Mouse (Mus musculus): ENCODE data around the gene Ndrg3. TPM values are rescaled to one million over a fixed set of nuclear protein-coding genes. Genes with fewer than 3 reads are reported as not detected.

Gene Ndrg3
- polyA plus RNA-seq, 1 experiment from 2014 or later, result 34.4 TPM

- Histone ChIP-seq H3K4me2 (peak overlapping the region; percentile 44), H3K9me3 (replicated peaks; ENCODE audit: control insufficient read depth, low read length) (peaks cover 7% of the 10 kb centered on the region), H3K36me3 (ENCODE audit: control insufficient read depth, insufficient read depth, low read length) (peaks cover 69% of the 10 kb centered on the region), H3K9ac (ENCODE audit: low read depth, low read length) (peak overlapping the region; percentile 35; the same call in 1 of the 2 replicates), H3K4me3 (ENCODE audit: low read depth, low read length) (no peak overlapping the region), H3K27me3 (ENCODE audit: control insufficient read depth, insufficient read depth, low read length) (no peaks in the 10 kb centered on the region), H3K4me1 (ENCODE audit: control insufficient read depth, insufficient read depth, low read length) (peaks cover 11% of the 10 kb centered on the region), H3K27ac (ENCODE audit: low read depth, low read length) (peak overlapping the region; percentile 63)
- no peak for ATAC-seq (replicated peaks; ENCODE audit: insufficient number of reproducible peaks, low FRiP score, low TSS enrichment)
- 84% methylated on average over 4 of the region's 4 CpGs for WGBS (ENCODE audit: insufficient replicate concordance)
Observed at GRCm38 (mm10) chr2:157028261-157028660, 36.4 kb upstream of the Ndrg3 start.

GRCm38 (mm10) chr2:157027106-157028008 is 35.5 kb upstream of the Ndrg3 start:
- Histone ChIP-seq H3K9me3 (replicated peaks; ENCODE audit: control insufficient read depth, low read length) (peaks cover 7% of the 10 kb centered on the region), H3K27ac (ENCODE audit: low read depth, low read length) (peak overlapping the region; percentile 70), H3K27me3 (ENCODE audit: control insufficient read depth, insufficient read depth, low read length) (no peaks in the 10 kb centered on the region), H3K36me3 (ENCODE audit: control insufficient read depth, insufficient read depth, low read length) (peaks cover 67% of the 10 kb centered on the region), H3K4me3 (ENCODE audit: low read depth, low read length) (peak overlapping the region; percentile 19; the same call in 1 of the 2 replicates), H3K4me1 (ENCODE audit: control insufficient read depth, insufficient read depth, low read length) (peaks cover 11% of the 10 kb centered on the region), H3K9ac (ENCODE audit: low read depth, low read length) (no peak overlapping the region; the same call in 1 of the 2 replicates), H3K4me2 (peak overlapping the region; percentile 44)
- ATAC-seq (replicated peaks; ENCODE audit: insufficient number of reproducible peaks, low FRiP score, low TSS enrichment), result peak; percentile 58
- 62% methylated on average over 21 of the region's 21 CpGs for WGBS (ENCODE audit: insufficient replicate concordance)

DNA sequence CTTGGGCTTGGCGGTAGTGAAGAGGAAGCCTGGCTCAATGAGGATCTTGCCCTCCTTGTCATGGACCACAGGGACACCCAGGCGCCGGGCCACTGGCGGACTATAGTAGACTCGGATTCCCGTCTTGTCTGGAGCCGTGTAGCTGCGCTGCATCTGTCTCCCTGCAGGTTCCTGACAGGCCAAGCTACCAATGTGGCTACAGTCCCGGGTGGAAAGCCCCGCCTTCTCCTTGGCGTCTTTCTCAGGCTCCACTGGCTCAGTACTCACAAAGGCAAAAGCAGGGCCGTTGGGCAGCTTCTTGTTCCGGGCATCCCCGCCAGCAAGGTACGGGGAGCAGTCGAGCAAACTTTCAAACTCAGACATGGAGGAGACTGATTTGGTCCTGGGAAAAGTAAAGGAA is 29.3 kb upstream of the Ndrg3 start:
- Histone ChIP-seq H3K4me2 (no peak overlapping the region), H3K9ac (ENCODE audit: low read depth, low read length) (no peak overlapping the region), H3K27ac (ENCODE audit: low read depth, low read length) (no peak overlapping the region), H3K36me3 (ENCODE audit: control insufficient read depth, insufficient read depth, low read length) (peaks cover 56% of the 10 kb centered on the region), H3K4me3 (ENCODE audit: low read depth, low read length) (no peak overlapping the region), H3K27me3 (ENCODE audit: control insufficient read depth, insufficient read depth, low read length) (no peaks in the 10 kb centered on the region), H3K9me3 (replicated peaks; ENCODE audit: control insufficient read depth, low read length) (peaks cover 7% of the 10 kb centered on the region), H3K4me1 (ENCODE audit: control insufficient read depth, insufficient read depth, low read length) (no peaks in the 10 kb centered on the region)
- 92% methylated on average over 16 of the region's 16 CpGs for WGBS (ENCODE audit: insufficient replicate concordance)
- ATAC-seq (replicated peaks; ENCODE audit: insufficient number of reproducible peaks, low FRiP score, low TSS enrichment), result no peak

GRCm38 (mm10) chr2:157019228-157019627 is 27.4 kb upstream of the Ndrg3 start:
- H3K36me3 ChIP-seq (ENCODE audit: control insufficient read depth, insufficient read depth, low read length), result peaks cover 44% of the 10 kb centered on the region
- H3K4me3 ChIP-seq (ENCODE audit: low read depth, low read length), result no peak overlapping the region
- no peaks in the 10 kb centered on the region for H3K9me3 ChIP-seq (replicated peaks; ENCODE audit: control insufficient read depth, low read length)
- H3K27me3 ChIP-seq (ENCODE audit: control insufficient read depth, insufficient read depth, low read length), result no peaks in the 10 kb centered on the region
- WGBS (ENCODE audit: insufficient replicate concordance), result 91% methylated on average over 4 of the region's 4 CpGs
- H3K4me2 ChIP-seq, result no peak overlapping the region
- no peak overlapping the region for H3K9ac ChIP-seq (ENCODE audit: low read depth, low read length)
- no peaks in the 10 kb centered on the region for H3K4me1 ChIP-seq (ENCODE audit: control insufficient read depth, insufficient read depth, low read length)
- no peak for ATAC-seq (replicated peaks; ENCODE audit: insufficient number of reproducible peaks, low FRiP score, low TSS enrichment)
- no peak overlapping the region for H3K27ac ChIP-seq (ENCODE audit: low read depth, low read length)

DNA sequence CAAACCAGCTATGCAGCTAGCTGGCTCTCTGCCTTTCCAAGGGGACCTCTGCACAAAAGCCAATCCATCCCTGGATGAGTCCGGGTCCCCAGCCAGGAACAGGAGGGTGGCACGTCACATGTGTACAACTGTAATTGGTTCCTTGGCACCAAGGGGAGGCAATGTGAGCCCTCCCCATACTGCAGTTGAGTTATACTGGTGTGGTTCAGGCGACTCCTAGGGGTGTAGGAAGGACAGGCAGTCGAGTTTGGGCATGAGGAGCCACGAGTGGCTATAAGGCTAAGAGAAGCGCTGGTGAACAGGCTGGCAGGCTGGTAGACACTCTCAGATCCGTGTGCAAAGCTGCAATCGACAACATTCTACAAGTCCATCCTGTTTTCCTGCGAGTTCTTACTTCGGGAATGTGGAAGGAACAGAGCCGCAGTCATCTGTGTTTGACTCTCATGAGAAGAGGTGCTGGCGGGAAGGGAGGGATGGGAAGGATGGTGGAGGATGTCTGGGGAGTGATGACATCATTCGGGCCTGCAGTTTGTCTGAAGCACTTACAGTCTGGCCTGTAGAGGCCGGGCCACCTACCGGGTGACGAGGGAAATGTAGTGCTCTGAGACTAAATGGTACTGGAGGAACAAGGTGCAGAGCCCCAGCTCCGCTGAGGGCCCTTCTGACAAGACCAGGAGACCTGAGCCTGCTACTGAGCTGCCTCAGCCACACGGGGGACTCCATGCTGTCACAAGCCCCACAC is 24.8 kb upstream of the Ndrg3 start:
- H3K36me3 ChIP-seq (ENCODE audit: control insufficient read depth, insufficient read depth, low read length), result peaks cover 28% of the 10 kb centered on the region
- H3K4me1 ChIP-seq (ENCODE audit: control insufficient read depth, insufficient read depth, low read length), result no peaks in the 10 kb centered on the region
- H3K9ac ChIP-seq (ENCODE audit: low read depth, low read length), result no peak overlapping the region
- peak; percentile 71; the same call in 1 of the 2 replicates for ATAC-seq (replicated peaks; ENCODE audit: insufficient number of reproducible peaks, low FRiP score, low TSS enrichment)
- WGBS (ENCODE audit: insufficient replicate concordance), result 53% methylated on average over 18 of the region's 18 CpGs
- H3K27me3 ChIP-seq (ENCODE audit: control insufficient read depth, insufficient read depth, low read length), result no peaks in the 10 kb centered on the region
- no peaks in the 10 kb centered on the region for H3K9me3 ChIP-seq (replicated peaks; ENCODE audit: control insufficient read depth, low read length)
- no peak overlapping the region for H3K4me2 ChIP-seq
- no peak overlapping the region for H3K27ac ChIP-seq (ENCODE audit: low read depth, low read length)
- H3K4me3 ChIP-seq (ENCODE audit: low read depth, low read length), result no peak overlapping the region

DNA sequence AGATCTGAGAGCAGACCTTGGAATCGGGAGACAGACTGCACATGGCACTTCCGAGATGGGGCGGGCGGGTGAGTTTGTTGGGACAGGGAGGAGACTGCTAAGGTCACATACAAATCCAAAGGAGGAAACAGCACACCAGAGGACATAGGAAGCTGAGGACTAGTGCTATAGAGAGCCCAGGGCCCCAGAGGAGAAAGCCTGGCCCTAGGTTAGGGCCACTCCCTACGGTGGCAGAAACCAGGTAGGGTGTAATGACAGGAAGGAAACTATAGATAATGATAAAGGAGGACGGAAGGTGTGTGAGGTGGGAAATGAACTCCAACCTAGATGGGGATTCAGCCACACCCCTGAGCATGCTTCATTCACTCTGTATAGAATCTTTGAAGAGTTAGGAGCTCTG is 20.5 kb upstream of the Ndrg3 start:
- Histone ChIP-seq H3K27me3 (ENCODE audit: control insufficient read depth, insufficient read depth, low read length) (no peaks in the 10 kb centered on the region), H3K4me3 (ENCODE audit: low read depth, low read length) (no peak overlapping the region), H3K27ac (ENCODE audit: low read depth, low read length) (no peak overlapping the region), H3K4me1 (ENCODE audit: control insufficient read depth, insufficient read depth, low read length) (peaks cover 8% of the 10 kb centered on the region; the same call in 1 of the 2 replicates), H3K9me3 (replicated peaks; ENCODE audit: control insufficient read depth, low read length) (no peaks in the 10 kb centered on the region), H3K9ac (ENCODE audit: low read depth, low read length) (no peak overlapping the region), H3K36me3 (ENCODE audit: control insufficient read depth, insufficient read depth, low read length) (peaks cover 2% of the 10 kb centered on the region; the same call in 1 of the 2 replicates), H3K4me2 (no peak overlapping the region)
- ATAC-seq (replicated peaks; ENCODE audit: insufficient number of reproducible peaks, low FRiP score, low TSS enrichment), result no peak
- WGBS (ENCODE audit: insufficient replicate concordance), result 75% methylated on average over 6 of the region's 6 CpGs

DNA sequence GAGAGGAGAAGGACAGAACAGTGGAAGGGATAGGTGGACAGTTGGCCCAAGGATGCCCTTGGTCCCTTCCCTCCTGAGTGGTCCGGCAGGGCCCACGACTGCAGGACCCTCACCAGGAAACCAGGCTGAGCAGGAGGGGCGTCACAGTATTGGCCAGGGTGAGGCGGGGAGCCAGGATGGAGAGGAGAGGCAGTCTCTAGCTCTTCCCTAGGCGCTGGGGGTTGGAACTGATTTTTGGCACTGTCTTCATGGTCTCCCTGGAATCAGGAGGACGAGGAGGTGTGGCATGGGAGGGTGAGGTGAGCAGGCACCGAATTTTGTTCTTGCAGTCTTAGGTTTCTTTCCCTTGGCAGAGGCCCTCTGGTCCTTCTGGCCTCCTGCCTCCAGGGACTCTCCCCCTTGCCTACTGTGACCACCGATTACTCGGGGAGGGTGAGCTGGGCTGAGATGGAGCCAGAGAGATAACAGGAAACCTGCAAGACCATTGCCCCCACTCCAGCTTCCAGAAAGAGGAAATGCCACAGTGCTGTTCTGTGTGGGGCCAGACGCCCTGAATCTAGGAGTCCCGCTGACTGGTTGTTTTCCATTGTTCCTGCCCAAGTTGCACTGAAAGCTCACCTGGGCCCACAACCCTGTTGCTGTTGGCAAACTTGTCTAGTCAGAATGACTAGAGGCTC is 18.9 kb upstream of the Ndrg3 start:
- WGBS (ENCODE audit: insufficient replicate concordance), result 34% methylated on average over 11 of the region's 11 CpGs
- H3K9me3 ChIP-seq (replicated peaks; ENCODE audit: control insufficient read depth, low read length), result no peaks in the 10 kb centered on the region
- ATAC-seq (replicated peaks; ENCODE audit: insufficient number of reproducible peaks, low FRiP score, low TSS enrichment), result no peak
- no peak overlapping the region for H3K4me3 ChIP-seq (ENCODE audit: low read depth, low read length)
- H3K27me3 ChIP-seq (ENCODE audit: control insufficient read depth, insufficient read depth, low read length), result no peaks in the 10 kb centered on the region
- no peak overlapping the region for H3K4me2 ChIP-seq
- no peak overlapping the region for H3K9ac ChIP-seq (ENCODE audit: low read depth, low read length)
- 0 out of 2 replicates have a peak, but pooled peaks cover 2% of the 10 kb centered on the region for H3K36me3 ChIP-seq (ENCODE audit: control insufficient read depth, insufficient read depth, low read length)
- no peak overlapping the region for H3K27ac ChIP-seq (ENCODE audit: low read depth, low read length)
- peaks cover 16% of the 10 kb centered on the region for H3K4me1 ChIP-seq (ENCODE audit: control insufficient read depth, insufficient read depth, low read length)

GRCm38 (mm10) chr2:157010121-157010520 is 18.3 kb upstream of the Ndrg3 start:
- no peak overlapping the region for H3K4me2 ChIP-seq
- no peaks in the 10 kb centered on the region for H3K27me3 ChIP-seq (ENCODE audit: control insufficient read depth, insufficient read depth, low read length)
- H3K27ac ChIP-seq (ENCODE audit: low read depth, low read length), result no peak overlapping the region
- H3K9me3 ChIP-seq (replicated peaks; ENCODE audit: control insufficient read depth, low read length), result no peaks in the 10 kb centered on the region
- H3K36me3 ChIP-seq (ENCODE audit: control insufficient read depth, insufficient read depth, low read length), result 0 out of 2 replicates have a peak, but pooled peaks cover 2% of the 10 kb centered on the region
- H3K9ac ChIP-seq (ENCODE audit: low read depth, low read length), result no peak overlapping the region
- peaks cover 18% of the 10 kb centered on the region for H3K4me1 ChIP-seq (ENCODE audit: control insufficient read depth, insufficient read depth, low read length)
- H3K4me3 ChIP-seq (ENCODE audit: low read depth, low read length), result no peak overlapping the region
- ATAC-seq (replicated peaks; ENCODE audit: insufficient number of reproducible peaks, low FRiP score, low TSS enrichment), result no peak

Data from heart, embryonic 11.5 days (tissue).